Mouse (Mus musculus) kidney, postnatal 10 days (tissue): ENCODE measurements around the gene Tmub2.

Source experiments
- DNase-seq: peaks from one replicate; pipeline ENCODE4 v3.0.0; 2021; ENCODE audit warnings: mixed read lengths

Tmub2 gene

DNA sequence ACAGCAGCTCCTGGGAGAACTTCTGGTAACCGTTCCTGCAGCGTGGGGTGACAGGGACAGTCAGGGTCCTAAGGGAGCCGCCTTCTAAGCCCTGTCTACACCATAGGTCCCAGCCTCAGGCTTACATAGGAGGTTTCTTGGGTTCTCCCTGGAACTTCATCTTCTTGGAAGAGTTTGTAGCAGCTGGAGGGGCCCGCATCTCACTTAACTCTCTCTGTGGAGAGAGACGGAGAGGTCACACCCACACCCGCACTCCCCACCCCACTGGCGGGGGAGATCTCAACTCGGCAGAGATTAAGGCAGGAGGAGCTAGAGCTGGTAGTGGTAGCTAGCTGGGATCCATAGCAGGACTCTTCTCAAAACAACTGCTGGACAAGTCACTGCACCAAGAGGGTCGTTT, 23.4 kb downstream of the Tmub2 start:
- no peak for DNase-seq

DNA sequence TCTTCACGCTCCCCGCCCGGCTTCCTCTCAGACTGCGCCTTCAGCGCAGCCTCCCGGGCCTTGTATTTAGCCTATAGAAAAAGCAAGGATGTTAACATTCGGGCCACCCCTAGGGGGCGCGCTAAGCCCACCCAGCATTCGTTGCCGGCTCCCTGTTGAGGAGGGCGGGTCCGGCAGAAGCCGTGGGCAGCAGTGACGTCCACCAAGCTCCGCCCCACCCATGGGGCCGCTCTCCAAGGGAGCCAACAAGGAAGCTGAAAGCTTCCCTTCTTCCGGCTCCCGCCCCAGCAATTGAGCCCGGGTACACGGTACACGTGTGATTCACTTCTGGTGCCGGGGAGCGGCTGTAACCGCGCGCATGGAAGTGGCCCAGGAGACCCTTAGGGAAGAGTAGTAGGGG, 24.2 kb downstream of the Tmub2 start:
- DNase-seq = peak; percentile 98

DNA sequence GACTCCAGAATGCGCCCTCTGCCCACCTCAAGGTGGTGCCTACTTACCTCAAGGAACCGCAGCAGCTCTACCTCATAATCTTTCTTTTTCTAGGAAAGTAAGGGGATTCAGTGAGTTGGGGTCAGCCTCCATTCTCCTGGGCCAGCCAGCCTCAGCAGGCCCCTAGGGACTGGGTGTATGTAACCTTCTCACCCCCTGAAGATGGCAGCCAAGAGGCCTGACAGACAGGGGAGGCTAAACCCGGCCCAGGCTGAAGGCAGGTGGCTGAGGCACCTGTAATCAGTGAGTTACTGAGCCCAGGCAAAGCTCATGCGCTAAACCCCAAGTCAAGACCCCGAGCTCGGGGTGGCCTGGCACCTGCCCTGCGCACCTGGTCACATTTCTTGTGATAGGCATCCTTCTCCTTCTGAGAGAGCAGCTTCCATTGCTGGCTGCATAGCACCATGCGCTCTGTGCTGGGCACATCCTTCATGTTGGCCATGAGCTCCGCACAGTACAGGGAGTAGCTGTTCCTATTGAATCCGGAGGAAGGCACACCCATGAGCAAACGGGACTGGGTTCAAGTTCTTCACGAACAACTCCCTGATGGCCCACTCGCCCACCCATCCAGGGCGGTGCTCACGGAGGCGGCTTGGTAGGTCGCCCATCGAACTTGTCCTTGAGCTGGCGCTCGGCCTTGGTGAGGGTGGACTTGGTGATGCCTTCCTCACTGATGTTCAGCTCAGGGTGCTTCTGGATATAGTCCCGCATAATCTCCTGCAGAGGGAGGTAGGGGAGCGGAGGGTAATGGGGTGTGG, 25.3 kb downstream of the Tmub2 start:
- DNase-seq = no peak

DNA sequence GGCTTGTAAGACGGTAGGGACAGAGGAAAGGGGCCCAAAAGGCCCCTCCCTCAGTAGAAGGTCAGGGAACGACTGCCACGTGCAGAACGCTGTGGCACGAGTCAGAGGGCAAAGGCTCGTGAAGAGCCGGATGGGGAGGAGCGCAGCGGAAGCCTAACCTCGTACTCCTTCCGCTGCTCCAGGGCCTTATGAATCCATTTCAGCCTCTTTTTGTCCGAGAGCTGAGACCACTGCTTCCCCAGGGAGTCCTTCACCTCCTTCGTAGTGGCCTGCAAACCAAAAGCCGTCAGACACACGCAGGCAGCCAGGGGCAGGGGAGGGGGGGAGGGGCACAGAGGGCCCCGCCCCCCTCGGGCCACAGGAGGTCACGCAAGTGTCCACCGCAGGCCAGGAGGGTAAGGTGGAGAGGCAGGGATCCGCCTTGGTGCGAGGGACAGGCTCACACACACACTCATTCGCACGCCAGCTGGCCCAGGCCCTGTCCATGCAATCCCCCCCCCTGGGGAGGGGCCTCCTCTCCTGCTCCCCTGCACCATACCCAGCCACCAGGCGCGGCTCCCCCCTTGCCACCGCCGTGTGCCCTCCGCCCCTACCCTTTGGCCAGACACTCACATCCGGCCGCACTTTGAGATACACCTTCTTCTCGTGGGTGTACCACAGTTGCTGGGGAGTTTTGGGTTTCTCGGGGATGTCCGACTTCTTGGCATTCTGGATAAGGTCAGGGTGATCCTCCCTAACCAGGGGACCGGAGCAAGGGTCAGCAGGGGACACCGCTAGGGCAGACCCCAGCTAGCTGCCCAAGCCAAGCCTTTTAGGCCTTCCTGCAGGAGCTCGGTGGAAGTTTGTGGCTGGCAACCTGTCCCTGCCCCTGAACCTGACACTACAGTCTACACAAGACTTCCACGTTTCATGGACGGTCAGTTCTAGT, 26.3 kb downstream of the Tmub2 start:
- DNase-seq = peak; percentile 40

DNA sequence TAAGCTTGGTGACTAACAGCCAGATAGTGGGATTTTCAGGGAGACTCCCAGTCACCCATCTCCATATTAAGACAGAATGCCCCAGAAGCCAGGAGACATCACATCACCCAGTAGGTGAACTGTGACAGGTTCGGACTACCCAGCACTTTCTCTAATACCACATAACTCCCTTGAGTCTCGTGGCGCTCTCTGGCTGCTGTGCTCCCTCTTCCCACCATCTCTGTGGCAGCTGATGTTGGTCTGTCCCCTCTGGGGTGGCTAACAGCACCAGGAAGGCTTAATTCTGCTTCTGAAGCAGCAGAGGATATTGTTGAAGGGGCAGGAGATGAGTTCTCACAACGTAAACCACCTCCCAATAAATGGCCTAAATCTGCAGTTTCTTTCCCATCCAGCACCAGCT, 27.2 kb downstream of the Tmub2 start:
- DNase-seq = no peak

DNA sequence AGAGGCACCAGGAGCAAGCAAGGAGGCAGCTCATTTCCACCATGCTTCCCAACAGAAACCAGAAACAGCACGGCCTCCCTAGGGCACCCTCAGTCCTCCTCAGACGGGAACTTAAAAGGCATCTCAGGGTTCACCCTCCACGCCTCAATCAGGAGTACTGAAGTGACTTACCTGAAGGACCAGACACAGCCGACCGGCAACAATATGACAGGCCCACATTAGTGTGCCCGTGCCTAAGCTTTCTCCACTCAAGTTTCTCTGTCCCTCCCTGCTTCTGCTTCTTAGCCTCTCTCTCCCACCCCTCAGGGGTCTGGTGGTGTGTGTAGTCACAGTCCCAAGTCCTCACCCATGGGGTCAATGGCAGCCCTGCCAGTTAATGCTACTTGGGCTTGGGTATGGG, 27.9 kb downstream of the Tmub2 start:
- no peak for DNase-seq

DNA sequence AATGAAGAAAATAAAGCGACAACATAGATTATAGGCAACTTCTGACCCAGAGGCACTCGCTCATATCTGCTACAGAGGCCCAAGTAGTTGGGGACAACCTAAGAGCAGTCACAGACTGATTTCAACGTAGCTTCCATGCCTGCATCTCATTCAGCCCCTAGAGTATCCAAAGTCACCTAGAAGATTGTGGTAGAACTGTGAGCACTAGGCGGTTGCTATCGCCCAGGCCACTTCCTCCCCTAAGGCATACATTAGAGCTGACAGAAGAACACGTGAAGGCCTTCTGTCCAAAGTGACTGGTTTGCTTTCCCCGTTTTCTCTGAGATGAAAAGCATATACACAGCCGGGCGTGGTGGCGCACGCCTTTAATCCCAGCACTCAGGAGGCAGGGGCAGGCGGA, 29.6 kb downstream of the Tmub2 start:
- no peak for DNase-seq

DNA sequence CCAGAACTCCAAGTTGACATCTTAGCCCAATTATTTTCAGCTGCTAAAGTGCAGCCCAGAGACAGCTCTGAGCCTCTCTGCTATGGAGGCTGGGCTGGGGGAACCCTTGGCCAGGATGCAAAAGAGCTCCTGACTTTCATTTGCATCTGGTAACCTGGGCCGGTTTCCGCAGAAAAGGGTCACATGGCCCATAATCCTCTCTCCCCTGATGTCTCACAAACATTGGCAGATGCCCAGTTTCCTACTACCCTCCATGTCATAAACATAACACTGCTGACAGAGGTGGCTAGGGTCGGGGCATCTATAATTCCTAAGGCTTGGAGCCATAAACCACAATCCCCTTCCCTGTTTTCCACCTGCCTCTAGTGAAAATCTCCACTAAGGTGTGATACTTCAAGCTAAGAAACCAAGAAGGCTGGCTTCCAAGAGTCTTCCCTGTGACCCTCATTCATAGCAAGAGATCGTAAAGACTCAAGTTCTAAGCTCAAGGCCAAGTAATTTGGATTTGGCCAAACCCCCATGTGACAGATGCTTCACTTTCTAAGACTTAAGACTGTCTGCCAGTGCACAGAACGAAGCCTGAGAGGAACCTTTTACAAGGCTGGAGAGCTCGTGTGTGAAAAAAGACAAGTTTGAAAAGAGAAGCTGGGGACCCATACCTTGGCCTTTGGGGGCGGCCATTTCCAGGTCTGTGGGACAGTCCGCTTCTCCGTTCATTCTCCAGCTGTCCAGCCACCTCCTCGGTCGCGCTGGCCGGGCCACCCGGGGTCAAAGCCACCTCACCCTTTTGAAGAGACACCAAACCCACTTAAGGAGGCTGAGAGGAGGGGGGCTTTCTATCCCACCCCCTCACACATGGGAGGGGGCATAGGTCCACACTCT, 31.2 kb downstream of the Tmub2 start:
- no peak for DNase-seq

DNA sequence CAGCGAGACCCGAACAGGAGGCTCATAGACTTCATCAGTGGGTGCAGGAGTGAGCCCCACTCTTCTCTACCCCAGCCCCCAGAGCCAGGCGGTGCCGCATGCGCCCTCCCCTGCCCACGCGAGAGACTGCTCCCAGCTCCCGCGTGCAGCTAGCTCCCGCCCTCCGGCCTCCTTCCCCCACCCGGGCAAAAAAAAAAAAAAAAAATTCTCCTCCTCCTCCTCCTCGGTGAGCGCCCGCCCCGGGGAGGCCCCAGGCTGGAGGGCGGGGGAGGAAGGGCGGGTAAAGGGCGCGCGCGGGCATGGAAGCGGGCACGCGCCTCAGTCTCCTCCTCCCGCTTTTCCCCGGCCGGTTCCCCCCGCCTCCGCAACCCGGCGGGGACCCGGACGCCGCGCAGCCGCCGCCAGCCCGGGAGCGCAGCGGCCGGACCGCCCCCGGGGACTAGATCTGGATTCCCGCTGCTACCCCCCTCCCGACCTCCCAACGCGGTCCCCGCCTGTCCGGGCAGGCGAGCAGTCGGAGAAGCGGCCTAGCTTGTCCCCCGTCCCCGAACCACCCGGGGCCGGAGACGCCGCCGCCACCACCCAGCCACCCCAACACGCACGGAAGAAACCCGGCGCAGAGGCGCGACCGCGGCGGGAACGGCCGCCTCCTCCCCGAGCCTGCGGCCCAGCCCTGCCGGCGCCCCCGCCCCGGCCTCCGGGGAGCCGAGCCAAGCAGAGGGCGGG, 32.0 kb downstream of the Tmub2 start:
- peak; percentile 95 for DNase-seq

DNA sequence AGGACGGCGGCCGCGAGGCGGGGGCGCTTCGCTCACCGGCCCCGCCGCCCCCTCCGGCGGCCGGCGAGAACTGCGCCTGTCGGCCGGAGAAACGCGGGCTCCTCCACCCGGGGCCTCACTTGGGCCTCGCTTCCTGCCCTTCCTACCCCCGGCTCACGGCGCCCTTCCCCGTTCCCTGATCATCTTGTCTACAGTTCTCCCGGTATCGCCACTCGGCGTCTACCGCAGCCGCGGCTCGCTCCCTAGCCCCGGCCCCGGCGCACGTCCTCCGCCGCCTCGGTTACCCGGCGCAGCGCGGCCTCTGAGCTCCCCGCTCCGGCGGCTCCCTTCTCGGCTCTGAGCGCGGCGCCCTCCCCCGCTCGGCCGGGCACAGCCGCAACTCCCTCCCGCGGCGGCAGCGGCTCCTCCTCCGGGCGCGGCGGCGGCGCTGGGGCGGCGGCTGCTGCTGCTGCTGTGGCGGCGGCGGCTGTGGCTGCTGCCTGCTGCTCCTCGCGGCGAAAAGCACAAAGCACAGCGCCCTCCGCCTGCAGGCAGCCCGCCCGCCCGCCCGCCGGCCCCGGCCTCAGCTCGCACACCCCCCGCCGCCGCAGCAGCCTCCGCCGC, 32.7 kb downstream of the Tmub2 start:
- peak; percentile 74 for DNase-seq

DNA sequence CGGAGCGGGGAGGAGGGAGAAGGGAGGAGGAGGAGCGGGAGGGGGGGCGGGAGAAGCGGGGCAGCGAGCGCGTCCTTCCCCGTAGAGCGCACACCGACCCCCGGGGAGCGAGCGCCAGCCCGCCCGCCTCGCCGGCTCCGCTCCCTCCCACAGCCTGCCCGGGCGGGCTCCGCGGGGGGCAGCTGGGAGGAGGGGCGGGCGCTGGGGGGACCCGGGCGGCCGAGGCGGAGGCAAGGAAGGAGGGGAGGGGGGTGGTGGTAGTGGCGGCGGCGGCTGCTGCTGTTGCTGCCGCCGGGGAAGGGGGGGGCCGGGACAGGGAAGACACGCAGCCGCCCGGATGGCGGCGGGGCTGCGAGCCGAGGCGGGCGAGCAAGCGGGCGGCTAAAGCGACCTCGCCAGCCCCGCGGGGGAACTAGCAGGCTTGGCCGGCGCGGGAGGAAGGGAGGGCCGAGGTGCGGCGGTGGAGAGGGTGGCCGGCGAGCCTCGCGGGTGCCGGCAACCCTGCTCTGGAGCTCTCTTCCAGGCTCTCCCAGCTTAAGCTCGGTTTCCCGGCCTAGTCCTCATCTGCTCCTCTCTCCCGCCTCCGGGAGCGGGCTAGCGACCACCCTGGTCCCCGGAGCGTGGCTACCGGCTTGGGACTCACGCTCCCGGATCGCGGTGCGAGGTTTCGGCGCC, 33.3 kb downstream of the Tmub2 start:
- peak; percentile 91 for DNase-seq

DNA sequence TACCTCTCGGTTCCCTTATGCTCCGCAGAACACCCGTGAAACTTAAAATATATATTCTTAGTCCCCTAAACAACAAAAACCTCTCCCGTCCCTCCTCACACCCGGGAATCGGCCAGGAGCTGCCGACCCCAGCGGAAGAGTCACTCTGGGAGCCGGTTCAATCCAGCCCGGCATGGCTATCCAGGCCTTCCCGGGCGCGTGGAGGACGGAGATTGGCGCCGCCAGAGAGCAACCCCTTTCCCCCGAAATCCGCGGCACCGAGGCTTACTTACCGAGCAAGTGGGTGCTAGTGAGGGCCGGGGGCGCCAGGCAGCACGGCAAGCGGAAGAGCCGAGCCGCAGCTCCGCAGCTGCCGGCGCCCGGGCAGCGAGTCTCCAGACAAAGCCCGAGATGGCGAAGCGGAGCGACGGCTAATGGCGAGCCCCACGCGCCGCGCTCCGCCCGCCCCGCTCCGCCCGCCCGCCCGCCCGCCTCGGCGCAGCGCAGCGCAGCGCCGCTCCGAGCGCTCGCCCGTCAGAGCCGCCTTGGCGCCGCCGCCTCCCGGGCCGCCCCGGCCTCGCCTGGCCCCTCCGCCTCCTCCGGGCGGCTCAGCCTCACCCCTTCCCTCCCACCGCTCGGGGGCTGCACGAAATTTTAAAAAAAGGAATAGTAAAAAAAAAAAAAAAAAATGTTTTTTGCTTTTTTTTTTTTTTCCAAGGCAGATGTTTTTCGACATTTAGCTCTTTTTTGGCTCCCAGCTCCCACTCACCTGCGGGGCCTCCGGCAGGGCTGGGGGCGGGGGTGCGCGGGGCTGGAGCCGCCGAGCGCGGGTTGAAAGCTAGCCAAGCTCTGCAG, 34.1 kb downstream of the Tmub2 start:
- DNase-seq = peak; percentile 76

DNA sequence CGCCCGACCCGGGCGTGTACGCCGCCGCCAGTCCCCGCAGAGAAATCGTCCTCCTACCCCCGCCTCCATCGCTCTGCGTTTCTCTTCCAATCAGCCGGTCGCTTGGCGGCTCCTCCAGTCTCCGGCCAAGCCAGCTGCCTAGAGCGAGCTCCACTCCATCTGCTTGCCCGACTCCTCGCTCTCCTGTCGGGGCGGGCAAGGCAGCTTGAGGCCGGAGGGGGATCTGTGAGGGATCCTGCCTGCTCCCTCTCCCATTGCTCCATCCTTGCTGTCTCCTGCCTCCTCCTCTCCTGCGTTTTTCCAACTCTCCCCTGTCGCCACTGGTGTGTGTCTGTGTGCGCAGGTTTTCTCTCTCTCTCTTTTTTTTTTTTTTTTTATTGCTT, 34.7 kb downstream of the Tmub2 start, which contains the start of gene Ubtf:
Gene Ubtf, minus strand, starts transcription at position 333 of the 383 bp plus-strand sequence.
- peak; percentile 87 for DNase-seq

DNA sequence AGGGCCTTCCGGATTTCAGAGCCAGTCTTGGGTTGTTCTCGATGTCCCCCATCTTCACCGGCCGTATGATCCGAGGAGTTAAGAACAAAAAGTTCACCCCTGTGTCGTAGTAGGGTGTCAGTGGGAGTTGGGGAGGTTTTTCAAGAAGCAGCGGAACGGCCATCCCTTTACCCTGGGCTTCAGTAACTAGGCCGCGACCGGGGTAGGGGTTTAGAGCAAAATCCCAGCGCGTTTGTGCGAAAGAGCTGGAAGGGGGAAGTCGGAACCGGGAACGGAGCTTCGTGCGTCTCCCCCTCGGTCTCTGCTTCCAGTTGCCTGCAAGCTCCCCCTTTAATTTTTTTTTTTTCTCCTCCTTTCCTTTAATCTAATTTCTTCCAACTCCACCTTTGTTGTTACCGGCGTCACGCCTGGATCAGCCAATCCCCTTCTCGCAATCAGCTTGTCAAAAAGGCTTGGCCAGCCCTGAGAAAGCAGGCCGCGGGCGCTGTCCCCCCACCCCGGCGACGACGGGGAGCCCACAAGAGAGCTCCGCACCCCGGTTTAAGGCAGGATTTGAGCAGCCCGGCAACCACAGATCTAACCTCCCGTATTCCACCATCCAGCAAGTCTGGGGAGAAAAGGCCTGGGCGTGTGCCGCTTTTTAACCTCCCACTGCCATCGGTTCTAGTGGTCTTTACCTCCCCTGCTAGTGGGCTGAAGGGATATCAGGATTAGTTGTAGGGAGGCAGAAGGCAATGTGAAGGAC, 35.4 kb downstream of the Tmub2 start:
- DNase-seq = peak; percentile 90

DNA sequence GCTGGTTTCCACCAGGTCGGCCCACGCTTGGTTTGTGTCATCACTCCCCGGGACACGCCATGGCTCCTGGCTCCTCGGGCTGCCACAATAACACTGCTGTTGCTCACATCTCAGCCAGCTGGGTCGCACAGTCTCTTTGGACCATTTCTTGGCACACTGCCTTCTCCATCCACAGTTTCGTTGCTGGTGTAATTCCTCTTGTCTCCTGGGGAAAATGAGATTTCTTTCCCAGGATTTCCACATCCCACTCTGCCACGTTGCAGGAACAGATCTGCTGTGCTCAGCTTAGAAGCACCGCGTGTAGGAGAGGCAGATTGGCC, 35.9 kb downstream of the Tmub2 start:
- peak; percentile 85 for DNase-seq

DNA sequence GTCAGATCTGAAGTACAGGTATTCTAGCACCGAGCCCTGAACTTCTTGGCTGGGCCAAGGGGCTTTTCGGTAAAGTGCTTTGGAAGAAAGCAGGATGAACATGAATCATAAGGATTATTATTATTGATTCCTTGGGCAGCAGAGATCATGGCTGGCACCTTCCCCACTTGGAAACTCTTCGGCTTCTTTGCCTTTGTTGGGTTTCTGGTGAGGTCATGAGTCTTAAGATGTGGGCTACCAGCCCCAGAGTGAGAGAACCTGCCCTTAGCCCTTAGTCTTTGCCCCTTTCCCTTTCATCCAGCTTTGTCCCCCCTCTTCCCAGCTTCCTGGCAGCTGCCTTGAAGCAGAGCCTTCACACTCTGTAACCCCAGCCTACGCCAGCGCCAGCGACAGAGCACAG, 37.2 kb downstream of the Tmub2 start:
- DNase-seq = no peak

DNA sequence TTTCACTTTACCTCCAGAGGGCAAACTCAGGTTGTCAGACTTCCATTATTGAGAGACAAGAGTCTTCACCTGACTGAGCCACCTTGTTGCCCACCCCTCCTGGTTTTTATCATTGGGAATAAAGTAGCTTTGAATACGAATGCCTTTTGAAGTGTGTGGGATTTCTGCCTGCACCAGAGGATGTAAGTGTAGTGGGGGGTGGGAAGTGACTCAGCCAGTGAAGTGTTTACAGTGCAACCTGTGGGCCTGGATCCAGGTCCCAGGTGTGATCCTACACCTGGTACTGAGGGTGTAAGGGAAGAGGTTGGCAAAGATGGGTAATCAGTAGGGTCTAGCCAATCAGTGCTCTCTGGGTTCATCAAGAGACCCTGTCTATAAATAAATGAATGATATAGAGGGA, 38.8 kb downstream of the Tmub2 start:
- no peak for DNase-seq

DNA sequence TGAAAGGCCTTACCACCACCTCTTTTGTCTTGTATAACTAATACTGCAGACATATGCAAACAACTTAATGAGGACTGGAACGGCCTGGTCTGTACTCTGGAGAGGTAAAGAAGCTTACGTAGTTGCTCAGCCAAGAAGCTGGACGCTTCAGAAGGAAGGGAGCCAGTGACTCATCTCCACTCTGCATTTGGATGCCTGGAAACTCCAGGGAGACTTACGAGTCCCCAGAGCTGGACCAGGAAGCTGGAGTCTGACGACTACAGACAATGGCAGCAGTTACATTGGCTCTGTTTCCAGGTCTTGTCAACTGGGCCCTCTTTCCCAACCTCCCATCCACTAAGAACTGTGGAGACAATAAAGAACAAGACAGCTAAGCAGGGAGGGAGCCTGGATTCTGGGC, 42.5 kb downstream of the Tmub2 start:
- no peak for DNase-seq

DNA sequence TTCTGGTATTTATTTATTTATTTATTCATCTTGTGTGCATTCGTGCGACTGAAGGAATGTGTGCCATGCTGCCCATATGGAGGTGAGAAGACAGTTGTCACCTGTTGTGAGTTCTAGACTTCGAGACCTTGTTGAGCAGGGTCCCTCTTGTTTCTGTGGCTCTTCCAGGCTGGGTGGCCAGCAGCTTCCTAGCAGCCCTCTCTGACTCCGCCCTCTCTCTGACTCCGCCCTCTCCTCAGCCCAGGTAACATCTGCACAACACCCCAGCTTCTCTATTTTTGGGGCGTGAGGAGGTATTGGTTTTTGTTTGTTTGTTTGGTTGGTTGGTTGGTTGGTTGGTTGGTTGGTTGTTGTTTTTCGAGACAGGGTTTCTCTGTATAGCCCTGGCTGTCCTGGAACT, 43.1 kb downstream of the Tmub2 start:
- no peak for DNase-seq

DNA sequence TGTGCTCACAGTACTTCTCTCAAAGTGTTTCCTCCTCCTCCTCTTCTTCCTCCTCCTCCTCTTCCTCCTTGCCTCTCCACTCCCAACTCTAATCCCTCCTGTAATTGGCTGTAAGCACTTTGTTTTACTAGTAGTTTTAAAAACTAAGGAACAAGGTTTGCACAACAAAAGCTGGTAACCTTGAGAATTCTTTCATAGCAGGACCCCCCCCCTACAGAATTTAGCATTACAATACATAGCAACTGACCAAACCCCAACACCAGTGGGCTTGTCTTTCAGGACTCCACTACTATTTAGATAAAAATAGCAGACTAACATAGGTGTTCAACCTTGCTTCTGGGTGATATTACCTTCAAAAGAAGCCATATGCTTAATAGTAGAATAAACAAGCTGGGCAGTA, 44.8 kb downstream of the Tmub2 start:
- DNase-seq = no peak
